Mouse (Mus musculus): ENCODE data around the gene Dennd1a. TPM values are rescaled to one million over a fixed set of nuclear protein-coding genes. Genes with fewer than 3 reads are reported as not detected.

Gene Dennd1a
- total and polyA plus RNA-seq, 3 experiments, result 17.6 to 26.8 (median 22.0) TPM

GRCm38 (mm10) chr2:38025615-38026014, 261.6 kb downstream of the Dennd1a start:
- WGBS, result 74% methylated on average over 6 of the region's 6 CpGs
- Histone ChIP-seq H3K27ac (no peak overlapping the region), H3K27me3 (ENCODE audit: control insufficient read depth, insufficient read depth, low read length) (no peaks in the 10 kb centered on the region), H3K9ac (ENCODE audit: low read depth, low read length) (no peak overlapping the region), H3K36me3 (ENCODE audit: control insufficient read depth, insufficient read depth, low read length) (no peaks in the 10 kb centered on the region), H3K4me3 (no peak overlapping the region), H3K79me2 (replicated peaks; ENCODE audit: control insufficient read depth, insufficient read depth, low read length) (no peaks in the 10 kb centered on the region), H3K4me1 (ENCODE audit: control insufficient read depth, insufficient read depth, low read length) (no peaks in the 10 kb centered on the region)
- TF ChIP-seq POLR2A (IDR thresholded peaks at IDR 0.05; ENCODE audit: insufficient read depth, low read depth, low read length) (no peak), EP300 (IDR thresholded peaks at IDR 0.05; ENCODE audit: insufficient read depth, low read depth, low read length) (no peak), CTCF (IDR thresholded peaks at IDR 0.05) (no peak)
- DNase-seq, result no peak
- intact Hi-C loops (cut with DNase I), result no loop called here

- intact Hi-C loops (cut with DNase I), result no loop called here
- Histone ChIP-seq H3K4me3 (no peak overlapping the region), H3K27me3 (ENCODE audit: control insufficient read depth, insufficient read depth, low read length) (no peaks in the 10 kb centered on the region), H3K9ac (ENCODE audit: low read depth, low read length) (no peak overlapping the region), H3K36me3 (ENCODE audit: control insufficient read depth, insufficient read depth, low read length) (no peaks in the 10 kb centered on the region), H3K79me2 (replicated peaks; ENCODE audit: control insufficient read depth, insufficient read depth, low read length) (no peaks in the 10 kb centered on the region), H3K4me1 (ENCODE audit: control insufficient read depth, insufficient read depth, low read length) (no peaks in the 10 kb centered on the region), H3K27ac (no peak overlapping the region)
- 56% methylated on average over 4 of the region's 4 CpGs for WGBS
- TF ChIP-seq CTCF (IDR thresholded peaks at IDR 0.05) (no peak), EP300 (IDR thresholded peaks at IDR 0.05; ENCODE audit: insufficient read depth, low read depth, low read length) (no peak), POLR2A (IDR thresholded peaks at IDR 0.05; ENCODE audit: insufficient read depth, low read depth, low read length) (no peak)
- DNase-seq, result no peak
Observed at GRCm38 (mm10) chr2:38023741-38024130, 263.5 kb downstream of the Dennd1a start.

GRCm38 (mm10) chr2:38023054-38023740, 264.0 kb downstream of the Dennd1a start:
- Histone ChIP-seq H3K36me3 (ENCODE audit: control insufficient read depth, insufficient read depth, low read length) (no peaks in the 10 kb centered on the region), H3K79me2 (replicated peaks; ENCODE audit: control insufficient read depth, insufficient read depth, low read length) (no peaks in the 10 kb centered on the region), H3K27ac (no peak overlapping the region), H3K27me3 (ENCODE audit: control insufficient read depth, insufficient read depth, low read length) (no peaks in the 10 kb centered on the region), H3K9ac (ENCODE audit: low read depth, low read length) (no peak overlapping the region), H3K4me3 (no peak overlapping the region), H3K4me1 (ENCODE audit: control insufficient read depth, insufficient read depth, low read length) (no peaks in the 10 kb centered on the region)
- TF ChIP-seq EP300 (IDR thresholded peaks at IDR 0.05; ENCODE audit: insufficient read depth, low read depth, low read length) (no peak), POLR2A (IDR thresholded peaks at IDR 0.05; ENCODE audit: insufficient read depth, low read depth, low read length) (no peak), CTCF (IDR thresholded peaks at IDR 0.05) (no peak)
- DNase-seq, result no peak
- intact Hi-C loops (cut with DNase I), result no loop called here
- 80% methylated on average over 9 of the region's 9 CpGs for WGBS

GRCm38 (mm10) chr2:38021166-38021565, 266.0 kb downstream of the Dennd1a start:
- WGBS, result 96% methylated on average over 9 of the region's 9 CpGs
- DNase-seq, result no peak

GRCm38 (mm10) chr2:38014702-38015101, 272.5 kb downstream of the Dennd1a start:
- no peak for DNase-seq
- TF ChIP-seq EP300 (IDR thresholded peaks at IDR 0.05; ENCODE audit: insufficient read depth, low read depth, low read length), result no peak
- TF ChIP-seq POLR2A (IDR thresholded peaks at IDR 0.05; ENCODE audit: insufficient read depth, low read depth, low read length), result no peak
- TF ChIP-seq CTCF (IDR thresholded peaks at IDR 0.05), result no peak
- H3K4me1 ChIP-seq (ENCODE audit: control insufficient read depth, insufficient read depth, low read length), result peaks cover 6% of the 10 kb centered on the region
- H3K4me3 ChIP-seq, result no peak overlapping the region
- H3K79me2 ChIP-seq (replicated peaks; ENCODE audit: control insufficient read depth, insufficient read depth, low read length), result no peaks in the 10 kb centered on the region
- no peaks in the 10 kb centered on the region; the same call in 1 of the 2 replicates for H3K36me3 ChIP-seq (ENCODE audit: control insufficient read depth, insufficient read depth, low read length)
- H3K9ac ChIP-seq (ENCODE audit: low read depth, low read length), result no peak overlapping the region
- intact Hi-C loops (cut with DNase I), result no loop called here
- 96% methylated on average over 1 of the region's 1 CpGs for WGBS
- no peak overlapping the region for H3K27ac ChIP-seq
- H3K27me3 ChIP-seq (ENCODE audit: control insufficient read depth, insufficient read depth, low read length), result no peaks in the 10 kb centered on the region

More at GRCm38 (mm10) chr2:38021166-38021565, 266.0 kb downstream of the Dennd1a start:
- no peaks in the 10 kb centered on the region for H3K36me3 ChIP-seq (ENCODE audit: control insufficient read depth, insufficient read depth, low read length)
- H3K27me3 ChIP-seq (ENCODE audit: control insufficient read depth, insufficient read depth, low read length), result no peaks in the 10 kb centered on the region
- H3K4me3 ChIP-seq, result no peak overlapping the region
- H3K9ac ChIP-seq (ENCODE audit: low read depth, low read length), result no peak overlapping the region
- no peak for TF ChIP-seq EP300 (IDR thresholded peaks at IDR 0.05; ENCODE audit: insufficient read depth, low read depth, low read length)
- intact Hi-C loops (cut with DNase I), result no loop called here
- no peaks in the 10 kb centered on the region for H3K79me2 ChIP-seq (replicated peaks; ENCODE audit: control insufficient read depth, insufficient read depth, low read length)
- no peaks in the 10 kb centered on the region for H3K4me1 ChIP-seq (ENCODE audit: control insufficient read depth, insufficient read depth, low read length)
- H3K27ac ChIP-seq, result no peak overlapping the region

GRCm38 (mm10) chr2:38013839-38014365, 273.3 kb downstream of the Dennd1a start:
- TF ChIP-seq CTCF (IDR thresholded peaks at IDR 0.05), result no peak
- no peak for TF ChIP-seq EP300 (IDR thresholded peaks at IDR 0.05; ENCODE audit: insufficient read depth, low read depth, low read length)
- TF ChIP-seq POLR2A (IDR thresholded peaks at IDR 0.05; ENCODE audit: insufficient read depth, low read depth, low read length), result no peak
- intact Hi-C loops (cut with DNase I), result no loop called here
- no peak overlapping the region for H3K9ac ChIP-seq (ENCODE audit: low read depth, low read length)
- peak; percentile 23 to 24 for DNase-seq
- H3K4me3 ChIP-seq, result no peak overlapping the region
- no peaks in the 10 kb centered on the region; the same call in 1 of the 2 replicates for H3K36me3 ChIP-seq (ENCODE audit: control insufficient read depth, insufficient read depth, low read length)
- no peaks in the 10 kb centered on the region for H3K79me2 ChIP-seq (replicated peaks; ENCODE audit: control insufficient read depth, insufficient read depth, low read length)
- 30% methylated on average over 5 of the region's 5 CpGs for WGBS
- no peak overlapping the region for H3K27ac ChIP-seq
- H3K27me3 ChIP-seq (ENCODE audit: control insufficient read depth, insufficient read depth, low read length), result no peaks in the 10 kb centered on the region
- peaks cover 6% of the 10 kb centered on the region for H3K4me1 ChIP-seq (ENCODE audit: control insufficient read depth, insufficient read depth, low read length)

All from heart, adult 2 months (tissue).